Mouse (Mus musculus) hindbrain, embryonic 12.5 days (tissue): Measurements from ENCODE around the gene Lars2. TPM values are rescaled to one million over a fixed set of nuclear protein-coding genes. Genes with fewer than 3 reads are reported as not detected.

Experiments used
- ATAC-seq: fragments of 200-750 bp; cut with Nextera tagmentation; 2 replicates; pipeline ENCODE4 v1.8.0; 2017; ENCODE audit warnings: moderate TSS enrichment; ENCODE audit not compliant: low FRiP score
- H3K27ac ChIP-seq: fragments of 300-500 bp; sonication (generic); 2 replicates; pipeline ENCODE4 v1.5.1; 2016; ENCODE audit warnings: mild to moderate bottlenecking
- H3K27me3 ChIP-seq: fragments of 300-500 bp; sonication (generic); 2 replicates; pipeline ENCODE4 v1.6.1; 2016; ENCODE audit warnings: mild to moderate bottlenecking
- H3K36me3 ChIP-seq: fragments of 300-500 bp; sonication (generic); 2 replicates; pipeline ENCODE4 v1.6.1; 2016; ENCODE audit warnings: mild to moderate bottlenecking
- H3K4me1 ChIP-seq: fragments of 300-500 bp; sonication (generic); 2 replicates; pipeline ENCODE4 v1.6.1; 2016
- H3K4me2 ChIP-seq: fragments of 300-500 bp; sonication (generic); replicated peaks from 2 replicates; pipeline ENCODE4 v1.6.1; 2016; ENCODE audit warnings: mild to moderate bottlenecking
- H3K4me3 ChIP-seq: fragments of 300-500 bp; sonication (generic); 2 replicates; pipeline ENCODE4 v1.5.1; 2016; ENCODE audit warnings: mild to moderate bottlenecking
- H3K9ac ChIP-seq: fragments of 300-500 bp; sonication (generic); 2 replicates; pipeline ENCODE4 v1.6.1; 2016; ENCODE audit warnings: mild to moderate bottlenecking, moderate library complexity
- H3K9me3 ChIP-seq: fragments of 300-500 bp; sonication (generic); replicated peaks from 2 replicates; pipeline ENCODE4 v1.6.1; 2016; ENCODE audit warnings: mild to moderate bottlenecking
- WGBS: fragments of 180-500 bp; shearing (Covaris S2); methylation state at CpG from one replicate; pipeline ENCODE4 v1.1.7; 2016; 5-methylcytosine and 5-hydroxymethylcytosine counted together
- polyA plus RNA-seq: library from polyadenylated mRNA; unstranded; fragments of >200 nt; fragmentation: Nextera tagmentation; extraction: Ambion mirVana; gene quantifications from 2 replicates; pipeline ENCODE4 v1.2.1, GENCODE M21; 2016

Gene Lars2
- polyA plus RNA-seq, 1 experiment from 2014 or later: 1,119 TPM

- Histone ChIP-seq H3K27ac (no peak overlapping the region), H3K4me1 (no peaks in the 10 kb centered on the region), H3K9me3 (no peaks in the 10 kb centered on the region), H3K4me2 (no peak overlapping the region), H3K9ac (no peak overlapping the region), H3K27me3 (no peaks in the 10 kb centered on the region), H3K36me3 (peaks cover 24% of the 10 kb centered on the region), H3K4me3 (no peak overlapping the region)
- WGBS: 74% methylated on average over 9 of the region's 9 CpGs
- no peak for ATAC-seq
These were observed 90.2 kb downstream of the Lars2 start for GRCm38 (mm10) chr9:123456634-123457602.

- ATAC-seq: no peak
- no peak overlapping the region for H3K9ac ChIP-seq
- H3K4me3 ChIP-seq: no peak overlapping the region
- no peak overlapping the region for H3K4me2 ChIP-seq
- H3K27me3 ChIP-seq: no peaks in the 10 kb centered on the region
- no peak overlapping the region for H3K27ac ChIP-seq
- H3K4me1 ChIP-seq: no peaks in the 10 kb centered on the region
- no peaks in the 10 kb centered on the region for H3K9me3 ChIP-seq
- WGBS: 72% methylated on average over 2 of the region's 2 CpGs
- peaks cover 27% of the 10 kb centered on the region for H3K36me3 ChIP-seq
These were observed 90.9 kb downstream of the Lars2 start for GRCm38 (mm10) chr9:123457603-123458002.

- H3K9ac ChIP-seq: no peak overlapping the region
- no peaks in the 10 kb centered on the region for H3K9me3 ChIP-seq
- ATAC-seq: no peak
- 75% methylated on average over 4 of the region's 4 CpGs for WGBS
- H3K27ac ChIP-seq: no peak overlapping the region
- no peak overlapping the region for H3K4me2 ChIP-seq
- H3K4me1 ChIP-seq: no peaks in the 10 kb centered on the region
- 0 out of 2 replicates have a peak, but pooled peaks cover 4% of the 10 kb centered on the region for H3K36me3 ChIP-seq
- no peaks in the 10 kb centered on the region for H3K27me3 ChIP-seq
- no peak overlapping the region for H3K4me3 ChIP-seq
These were observed 100.5 kb downstream of the Lars2 start for GRCm38 (mm10) chr9:123467141-123467620.

GRCm38 (mm10) chr9:123468406-123469085 is 101.8 kb downstream of the Lars2 start:
- Histone ChIP-seq H3K36me3 (no peaks in the 10 kb centered on the region), H3K27me3 (no peaks in the 10 kb centered on the region), H3K4me2 (no peak overlapping the region), H3K4me3 (no peak overlapping the region), H3K9ac (no peak overlapping the region), H3K4me1 (no peaks in the 10 kb centered on the region), H3K9me3 (no peaks in the 10 kb centered on the region), H3K27ac (no peak overlapping the region)
- 78% methylated on average over 5 of the region's 5 CpGs for WGBS
- no peak for ATAC-seq

GRCm38 (mm10) chr9:123469087-123469486 is 102.4 kb downstream of the Lars2 start:
- no peaks in the 10 kb centered on the region for H3K9me3 ChIP-seq
- H3K27ac ChIP-seq: no peak overlapping the region
- no peak for ATAC-seq
- H3K4me2 ChIP-seq: no peak overlapping the region
- H3K9ac ChIP-seq: no peak overlapping the region
- H3K4me1 ChIP-seq: no peaks in the 10 kb centered on the region
- H3K27me3 ChIP-seq: no peaks in the 10 kb centered on the region
- H3K4me3 ChIP-seq: no peak overlapping the region
- H3K36me3 ChIP-seq: no peaks in the 10 kb centered on the region

GRCm38 (mm10) chr9:123473377-123473776 is 106.7 kb downstream of the Lars2 start:
- H3K36me3 ChIP-seq: no peaks in the 10 kb centered on the region
- no peaks in the 10 kb centered on the region for H3K9me3 ChIP-seq
- ATAC-seq: no peak
- no peak overlapping the region for H3K4me2 ChIP-seq
- no peak overlapping the region for H3K9ac ChIP-seq
- no peak overlapping the region for H3K4me3 ChIP-seq
- peaks cover 6% of the 10 kb centered on the region; the same call in 1 of the 2 replicates for H3K4me1 ChIP-seq
- no peaks in the 10 kb centered on the region for H3K27me3 ChIP-seq
- H3K27ac ChIP-seq: no peak overlapping the region

GRCm38 (mm10) chr9:123475569-123475968 is 108.8 kb downstream of the Lars2 start:
- Histone ChIP-seq H3K9ac (no peak overlapping the region), H3K4me3 (no peak overlapping the region), H3K4me2 (no peak overlapping the region), H3K4me1 (peaks cover 21% of the 10 kb centered on the region), H3K27me3 (no peaks in the 10 kb centered on the region), H3K27ac (no peak overlapping the region), H3K9me3 (no peaks in the 10 kb centered on the region), H3K36me3 (no peaks in the 10 kb centered on the region)
- ATAC-seq: no peak
- WGBS: 78% methylated on average over 1 of the region's 1 CpGs

GRCm38 (mm10) chr9:123478031-123478585 is 111.4 kb downstream of the Lars2 start:
- WGBS: 2% methylated on average over 29 of the region's 29 CpGs
- H3K36me3 ChIP-seq: peaks cover 5% of the 10 kb centered on the region; the same call in 1 of the 2 replicates

GRCm38 (mm10) chr9:123478586-123479195 is 112.0 kb downstream of the Lars2 start, which contains the start of gene Limd1:
Gene Limd1, plus strand, starts transcription at chr9:123478706.
- H3K36me3 ChIP-seq: peaks cover 5% of the 10 kb centered on the region; the same call in 1 of the 2 replicates
- no peaks in the 10 kb centered on the region for H3K9me3 ChIP-seq
- peak within 1 kb of the TSS; percentile 49 for H3K27ac ChIP-seq
- under 1% methylated on average over 45 of the region's 57 CpGs for WGBS
- ATAC-seq: peak; percentile 86
- H3K4me1 ChIP-seq: peaks cover 47% of the 10 kb centered on the region
- peak within 1 kb of the TSS; percentile 63 for H3K9ac ChIP-seq
- no peaks in the 10 kb centered on the region for H3K27me3 ChIP-seq
- peak within 1 kb of the TSS; percentile 65 for H3K4me3 ChIP-seq
- H3K4me2 ChIP-seq: peak within 1 kb of the TSS; percentile 67

More at GRCm38 (mm10) chr9:123478031-123478585, 111.4 kb downstream of the Lars2 start:
- Histone ChIP-seq H3K9me3 (no peaks in the 10 kb centered on the region), H3K4me2 (peak overlapping the region; percentile 67), H3K27me3 (no peaks in the 10 kb centered on the region), H3K4me3 (peak overlapping the region; percentile 65), H3K27ac (no peak overlapping the region), H3K9ac (peak overlapping the region; percentile 27; the same call in 1 of the 2 replicates), H3K4me1 (peaks cover 44% of the 10 kb centered on the region)
- ATAC-seq: peak; percentile 85

- Histone ChIP-seq H3K9me3 (no peaks in the 10 kb centered on the region), H3K9ac (peak overlapping the region; percentile 63), H3K27me3 (no peaks in the 10 kb centered on the region), H3K4me3 (peak overlapping the region; percentile 65), H3K36me3 (peaks cover 5% of the 10 kb centered on the region; the same call in 1 of the 2 replicates), H3K4me1 (peaks cover 48% of the 10 kb centered on the region), H3K27ac (no peak overlapping the region; the same call in 1 of the 2 replicates), H3K4me2 (peak overlapping the region; percentile 67)
- WGBS: 17% methylated on average over 17 of the region's 17 CpGs
- ATAC-seq: peak; percentile 38
These were observed 112.5 kb downstream of the Lars2 start for GRCm38 (mm10) chr9:123479196-123479669.

GRCm38 (mm10) chr9:123479876-123480252 is 113.1 kb downstream of the Lars2 start:
- ATAC-seq: no peak
- Histone ChIP-seq H3K27me3 (no peaks in the 10 kb centered on the region), H3K9me3 (no peaks in the 10 kb centered on the region), H3K36me3 (peaks cover 5% of the 10 kb centered on the region; the same call in 1 of the 2 replicates), H3K4me2 (peak overlapping the region; percentile 67), H3K4me3 (peak overlapping the region; percentile 65), H3K9ac (0 out of 2 replicates have a peak overlapping the region, but pooled peaks have one; percentile 63), H3K4me1 (peaks cover 48% of the 10 kb centered on the region), H3K27ac (no peak overlapping the region)
- 93% methylated on average over 8 of the region's 8 CpGs for WGBS
